Mouse (Mus musculus) liver, postnatal 0 days (tissue): ENCODE measurements around the gene Col28a1.

Source experiments
- CTCF ChIP-seq: sonication (generic); IDR thresholded peaks from 2 replicates; pipeline ENCODE4 v1.5.1; 2016; ENCODE audit warnings: antibody characterized with exemption, low read depth
- EP300 ChIP-seq: IDR thresholded peaks from 2 replicates; pipeline ENCODE4 v1.6.1; 2016; ENCODE audit warnings: antibody characterized with exemption, low read depth, mild to moderate bottlenecking

DNA sequence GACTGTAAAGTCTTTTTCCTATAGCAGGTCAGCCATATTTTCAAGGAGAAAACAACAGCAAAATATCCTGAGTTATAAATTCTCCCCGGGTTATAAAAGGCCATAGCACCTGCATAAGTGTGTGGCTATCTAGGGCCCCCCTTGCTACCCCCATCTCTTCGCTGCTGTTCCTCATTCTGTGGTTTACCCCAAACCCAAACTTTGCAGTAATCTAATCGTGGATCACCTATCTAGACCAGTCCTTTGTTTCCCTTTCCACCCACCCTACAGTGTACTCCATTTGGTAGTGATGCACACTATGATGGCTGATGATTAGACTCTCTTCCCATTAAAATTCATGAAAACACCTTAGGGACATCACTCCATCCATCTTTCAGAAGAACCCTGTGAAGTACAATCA, 125.3 kb downstream of the Col28a1 start:
- TF ChIP-seq EP300 (no peak), CTCF (no peak)
